Mouse (Mus musculus): Measurements from ENCODE around the gene Hsd17b11.
A peak's percentile ranks its signal among the peaks of the same experiment; 100 is the strongest.

Gene Hsd17b11

DNA sequence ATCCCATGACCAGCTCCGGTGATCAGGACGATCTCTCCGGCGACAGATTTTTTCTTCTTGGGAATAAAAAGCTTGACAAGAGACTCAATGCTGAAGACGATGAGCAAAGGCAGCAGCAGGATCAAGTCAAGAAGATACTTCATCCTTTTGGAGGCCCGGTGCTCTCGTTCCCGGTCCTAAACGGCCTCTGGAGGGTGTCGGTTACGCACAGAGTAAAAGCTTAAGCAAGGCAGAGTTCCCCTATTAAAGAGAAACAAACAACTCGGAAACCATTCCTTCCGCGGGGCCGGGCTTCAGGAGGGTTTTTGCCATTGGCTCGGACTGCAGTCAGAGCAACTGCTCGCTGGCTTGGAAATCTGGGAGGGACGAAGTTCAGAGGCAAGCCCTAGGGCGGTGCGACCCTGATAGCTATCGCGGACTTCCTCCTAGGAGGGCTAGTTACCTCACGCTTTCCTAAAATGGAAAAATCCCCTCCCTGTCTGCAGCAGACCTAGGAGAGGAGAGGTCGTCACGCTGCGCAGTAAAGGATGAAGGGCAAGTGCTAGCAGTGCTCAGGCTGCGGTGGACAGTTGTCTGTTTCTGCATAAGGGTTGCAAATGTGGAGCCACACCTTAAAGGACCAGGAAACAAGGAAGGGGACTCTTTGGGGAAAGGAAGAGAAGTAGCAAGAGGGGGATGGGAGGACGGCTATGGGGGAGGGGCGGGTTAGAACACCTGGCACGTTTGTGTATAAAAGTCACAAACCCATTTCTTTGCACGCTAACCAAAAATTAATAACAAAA is at the start of gene Hsd17b11:
Gene Hsd17b11, minus strand, starts transcription at position 323 of the 782 bp plus-strand sequence.
- peak; percentile 81 for DNase-seq (ENCODE audit: low spot score)

GRCm38 (mm10) chr5:104071048-104071447 is 49.3 kb upstream of the Hsd17b11 start:
- no peak for DNase-seq (ENCODE audit: low spot score)

- no peak for DNase-seq (ENCODE audit: low spot score)
Observed at GRCm38 (mm10) chr5:104068751-104069150, 47.0 kb upstream of the Hsd17b11 start.

DNA sequence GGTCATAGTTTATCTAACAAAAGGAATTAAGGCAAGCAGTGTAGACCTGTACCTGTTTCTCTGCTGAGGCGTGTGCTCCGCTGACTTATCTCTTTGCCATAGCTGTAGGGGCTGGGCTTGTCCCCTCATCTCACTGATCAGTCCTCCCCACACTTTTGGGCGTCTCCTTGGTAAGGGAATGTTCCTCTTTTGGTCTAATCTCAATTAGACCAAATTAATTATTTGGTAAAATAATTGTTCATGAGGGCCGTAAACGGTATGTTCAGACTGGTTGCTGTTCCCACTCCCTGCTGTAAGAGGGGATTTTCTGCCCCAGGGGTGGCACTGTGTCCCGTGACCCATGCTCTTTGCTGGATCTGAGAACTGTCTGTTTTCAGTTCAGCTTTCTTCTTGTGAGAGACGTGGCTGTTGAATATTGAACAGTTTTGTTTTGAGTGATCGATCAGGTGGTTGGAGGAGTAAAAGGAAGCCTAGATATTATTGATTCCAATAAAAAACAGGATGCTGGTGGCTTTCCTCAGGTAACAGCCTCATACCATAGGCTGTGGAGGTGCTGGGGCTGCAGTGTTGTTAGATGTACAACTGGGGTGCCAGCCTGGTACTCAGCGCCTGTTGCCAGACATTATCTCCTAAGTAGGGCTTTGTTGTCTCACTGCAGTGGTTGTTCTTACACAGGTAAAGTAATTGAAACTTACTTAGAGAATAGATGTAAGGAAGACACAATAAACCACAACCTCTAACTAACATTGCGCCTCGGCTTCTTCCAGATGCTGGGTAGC is 41.2 kb upstream of the Hsd17b11 start:
- DNase-seq (ENCODE audit: low spot score), result no peak

GRCm38 (mm10) chr5:104061936-104062772 is 40.4 kb upstream of the Hsd17b11 start:
- DNase-seq (ENCODE audit: low spot score), result peak; percentile 53

- no peak for DNase-seq (ENCODE audit: low spot score)
Observed at GRCm38 (mm10) chr5:104060429-104060828, 38.7 kb upstream of the Hsd17b11 start.

DNA sequence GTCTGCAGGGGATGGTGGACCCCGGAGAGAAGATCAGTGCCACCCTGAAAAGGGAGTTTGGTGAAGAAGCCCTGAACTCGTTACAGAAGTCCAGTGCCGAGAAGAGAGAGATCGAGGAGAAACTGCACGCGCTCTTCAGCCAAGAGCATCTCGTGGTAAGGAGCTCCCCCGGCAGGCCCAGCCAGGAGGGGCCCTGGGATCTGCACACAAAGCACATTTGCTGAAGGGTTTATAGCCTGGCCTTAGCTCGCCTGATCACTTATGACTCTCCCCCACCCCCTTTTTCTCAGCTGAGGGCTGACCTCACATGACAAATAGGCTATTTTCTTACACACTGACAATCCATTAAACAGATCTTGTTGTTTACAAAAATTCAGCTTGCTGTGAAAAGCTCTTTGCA is 37.9 kb upstream of the Hsd17b11 start:
- DNase-seq (ENCODE audit: low spot score), result no peak

DNA sequence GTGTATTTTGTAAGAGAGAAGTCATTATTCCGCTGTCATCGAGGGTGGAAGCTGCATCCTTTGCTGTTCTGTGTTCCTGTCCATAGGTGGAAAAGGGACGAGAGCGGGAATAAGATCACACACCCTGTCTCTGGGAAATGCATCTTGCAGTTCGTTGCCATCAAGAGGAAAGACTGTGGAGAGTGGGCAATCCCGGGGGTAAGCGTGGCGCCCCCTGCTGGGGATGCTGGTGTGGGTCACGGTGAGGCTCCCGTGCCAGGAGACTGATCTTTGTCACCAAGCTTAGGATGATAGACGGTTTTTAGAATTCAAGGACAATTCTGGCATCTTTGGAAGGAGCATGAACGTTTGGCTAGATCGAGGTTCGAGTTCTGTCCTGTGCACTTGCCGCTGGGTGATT is 36.3 kb upstream of the Hsd17b11 start:
- no peak for DNase-seq (ENCODE audit: low spot score)

GRCm38 (mm10) chr5:104056295-104056694 is 34.6 kb upstream of the Hsd17b11 start:
- DNase-seq (ENCODE audit: low spot score), result peak; percentile 66

DNA sequence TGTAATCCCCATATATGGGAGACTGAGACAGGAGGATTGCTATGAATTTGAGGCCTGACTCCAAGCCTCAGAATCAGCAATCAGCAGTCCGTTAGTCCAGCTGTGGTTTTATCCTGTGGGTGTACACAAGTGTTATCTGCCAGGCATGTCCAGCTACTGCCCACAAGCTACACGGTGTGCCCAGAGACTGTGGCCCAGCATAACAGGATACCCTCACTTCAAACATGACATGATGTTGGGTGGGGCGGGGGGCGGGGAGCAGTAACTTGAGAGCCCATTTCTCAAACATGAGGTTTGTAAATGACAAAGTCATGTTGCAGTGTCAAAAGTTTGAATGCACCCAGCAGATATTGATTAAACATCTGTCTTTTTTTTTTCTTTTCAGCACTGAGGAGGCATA is 34.1 kb upstream of the Hsd17b11 start:
- DNase-seq (ENCODE audit: low spot score), result no peak

DNA sequence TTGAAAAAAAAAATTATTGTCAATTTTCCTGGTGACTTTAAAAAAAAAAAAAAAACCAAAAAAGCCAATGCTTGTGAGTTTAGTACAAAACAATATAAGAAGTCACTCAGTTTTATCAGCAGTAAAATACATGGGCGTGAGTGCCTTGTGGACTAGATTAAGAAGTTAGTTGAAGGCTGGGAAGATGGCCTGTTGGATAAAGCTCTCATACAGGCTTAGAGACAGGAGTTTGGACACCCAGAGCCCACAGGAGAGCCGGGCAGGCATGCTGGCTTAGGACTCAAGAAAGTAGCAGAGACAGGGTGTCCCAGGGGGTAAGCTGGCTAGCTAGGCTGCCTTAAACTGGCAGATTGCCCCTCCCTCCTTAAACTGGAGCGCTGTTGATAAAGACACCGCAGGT is 33.2 kb upstream of the Hsd17b11 start:
- no peak for DNase-seq (ENCODE audit: low spot score)

- DNase-seq (ENCODE audit: low spot score), result peak; percentile 47
Observed at GRCm38 (mm10) chr5:104052956-104053355, 31.2 kb upstream of the Hsd17b11 start.

DNA sequence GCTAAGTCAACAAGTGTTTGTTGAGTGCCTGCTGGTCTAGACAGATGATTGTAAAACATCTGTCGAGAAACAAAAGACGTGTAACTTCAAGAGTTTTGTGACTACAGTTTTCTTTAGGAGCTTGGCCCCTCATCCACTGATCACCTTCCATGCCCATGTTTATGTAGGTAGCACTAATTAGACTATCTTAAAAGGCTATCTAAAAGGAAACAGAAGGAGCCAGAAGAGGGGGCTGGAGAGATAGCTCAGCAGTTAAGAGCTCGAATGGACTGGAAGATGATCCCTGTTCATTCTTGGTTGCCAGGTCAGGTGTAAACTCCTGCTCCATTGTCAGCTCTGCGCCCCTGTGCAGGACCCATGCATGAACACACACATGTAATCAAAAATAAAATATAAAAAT is 26.4 kb upstream of the Hsd17b11 start:
- DNase-seq (ENCODE audit: low spot score), result peak; percentile 42

- DNase-seq (ENCODE audit: low spot score), result peak; percentile 54
Observed at GRCm38 (mm10) chr5:104047200-104048105, 25.7 kb upstream of the Hsd17b11 start.

GRCm38 (mm10) chr5:104046256-104047199 is 24.8 kb upstream of the Hsd17b11 start, which contains the start of gene Nudt9:
TSS of gene Nudt9 (plus strand) at chr5:104046306.
- DNase-seq (ENCODE audit: low spot score), result peak; percentile 96

DNA sequence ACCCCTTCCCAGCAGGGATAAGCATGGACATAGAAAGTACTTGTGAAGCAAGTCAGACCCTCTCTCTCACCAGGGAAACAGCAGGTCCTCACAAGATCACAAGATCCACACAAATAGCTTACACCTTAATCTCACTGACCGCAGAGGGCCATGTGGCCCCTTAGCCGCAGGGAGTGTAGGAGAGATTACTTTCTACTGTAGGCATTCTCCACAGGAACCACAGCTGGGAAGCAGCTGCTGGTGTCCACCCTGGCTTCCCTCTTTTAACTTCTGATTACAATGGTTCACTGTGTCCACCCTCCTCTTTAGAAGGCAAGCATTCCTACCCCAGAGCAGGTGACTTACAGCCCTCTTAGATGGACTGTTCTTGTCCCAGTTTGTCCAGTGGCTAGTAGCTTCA is 22.0 kb upstream of the Hsd17b11 start:
- no peak for DNase-seq (ENCODE audit: low spot score)

DNA sequence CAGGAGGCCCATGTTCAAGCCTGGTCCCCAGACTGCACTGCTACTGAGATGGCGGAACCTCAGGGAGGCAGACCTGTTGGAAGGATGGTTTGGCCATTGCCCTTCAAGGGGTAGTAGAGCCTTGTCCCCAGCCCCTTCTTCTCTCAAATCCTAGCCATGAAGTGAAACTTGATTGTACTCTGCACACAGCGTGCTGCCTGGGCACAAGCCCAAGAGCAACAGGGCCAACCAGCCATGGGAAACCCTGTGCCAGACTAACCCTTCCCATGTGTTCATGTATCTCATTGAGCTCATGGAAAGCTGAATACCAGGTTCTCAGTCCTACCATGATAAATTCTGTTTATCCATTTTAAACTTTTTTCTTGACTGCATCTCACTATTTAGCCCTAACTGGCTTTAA is 21.2 kb upstream of the Hsd17b11 start:
- peak; percentile 85 for DNase-seq (ENCODE audit: low spot score)

DNA sequence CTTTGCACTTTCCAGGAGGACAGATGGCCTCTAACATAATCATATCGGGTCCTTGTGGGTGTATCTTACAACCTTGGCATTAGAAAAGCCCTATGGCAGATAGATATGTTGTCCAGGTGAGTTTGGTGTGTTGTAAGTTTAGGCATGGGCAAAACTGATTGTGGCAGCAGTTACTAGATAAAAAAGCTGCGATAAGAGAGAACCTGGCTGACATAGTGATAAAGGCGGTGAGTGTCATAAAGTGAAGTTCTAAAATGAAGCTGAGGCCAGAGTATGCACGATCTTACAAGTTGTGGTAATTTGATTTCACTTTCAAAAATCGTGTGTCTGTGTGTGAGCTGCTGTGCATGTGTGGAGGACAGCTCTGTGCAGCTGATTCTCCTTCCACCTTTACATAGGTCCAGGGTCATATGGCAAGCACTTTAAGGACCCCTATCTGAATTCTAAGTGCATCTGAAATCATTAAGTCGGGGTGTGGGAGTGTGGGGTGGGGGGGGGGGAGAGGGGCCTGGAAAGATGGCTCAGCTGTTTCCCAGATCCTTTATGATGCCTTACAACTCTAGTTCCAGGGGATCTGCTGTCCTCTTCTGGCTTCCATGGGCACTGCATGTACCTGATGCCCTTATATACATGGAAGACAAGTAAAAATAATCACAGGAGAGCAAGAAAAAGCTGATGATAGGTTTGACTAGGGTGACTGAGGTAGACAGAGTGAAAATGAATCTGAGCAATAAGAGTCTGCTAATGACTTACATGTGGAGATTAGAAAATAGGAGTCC is 17.6 kb upstream of the Hsd17b11 start:
- peak; percentile 59 for DNase-seq (ENCODE audit: low spot score)

DNA sequence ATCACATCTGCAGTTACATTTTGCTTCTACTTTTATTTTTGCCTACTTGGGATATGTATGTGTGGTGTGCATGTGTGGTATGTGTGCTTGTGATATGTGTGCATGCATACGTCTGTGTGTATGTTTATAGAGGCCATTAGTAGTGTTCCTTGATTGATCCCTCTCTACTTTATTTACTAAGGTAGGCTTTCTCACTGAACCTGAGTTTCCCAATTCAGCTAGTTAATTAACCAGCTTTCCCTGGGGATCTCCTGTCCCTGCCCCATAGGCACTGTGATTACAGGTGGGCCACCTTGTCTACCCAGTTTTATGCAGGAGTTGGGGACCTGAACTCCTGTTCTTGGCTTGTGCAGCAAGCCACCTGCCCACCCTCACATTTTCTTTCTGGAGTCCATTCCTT is 15.0 kb upstream of the Hsd17b11 start:
- DNase-seq (ENCODE audit: low spot score), result no peak
